Mouse (Mus musculus) liver, embryonic 11.5 days (tissue): ENCODE data around the gene Mcrip2. TPM values are rescaled to one million over a fixed set of nuclear protein-coding genes. Genes with fewer than 3 reads are reported as not detected.

ENCODE experiments used
- ATAC-seq: fragments of 200-750 bp; cut with Nextera tagmentation; replicated peaks from 2 replicates; pipeline ENCODE4 v1.8.0; 2017; ENCODE audit warnings: moderate number of reproducible peaks, mild to moderate bottlenecking, moderate TSS enrichment, moderate library complexity; ENCODE audit not compliant: low FRiP score
- DNase-seq: peaks from one replicate; pipeline ENCODE4 v3.0.0-alpha.2; 2017; ENCODE audit warnings: low spot score
- H3K27ac ChIP-seq: fragments of 300-500 bp; sonication (generic); 2 replicates; pipeline ENCODE4 v1.5.1; 2014; ENCODE audit warnings: mild to moderate bottlenecking, low read depth, low read length, control low read depth
- H3K27me3 ChIP-seq: fragments of 300-500 bp; sonication (generic); replicated peaks from 2 replicates; pipeline ENCODE4 v1.6.1; 2014; ENCODE audit warnings: low read length, mixed read lengths; ENCODE audit not compliant: control insufficient read depth, insufficient read depth
- H3K36me3 ChIP-seq: fragments of 300-500 bp; sonication (generic); 2 replicates; pipeline ENCODE4 v1.6.1; 2014; ENCODE audit warnings: mild to moderate bottlenecking, low read length, moderate library complexity, mixed read lengths; ENCODE audit not compliant: control insufficient read depth, insufficient read depth
- H3K4me1 ChIP-seq: fragments of 300-500 bp; sonication (generic); replicated peaks from 2 replicates; pipeline ENCODE4 v1.6.1; 2014; ENCODE audit warnings: low read length, mixed read lengths; ENCODE audit not compliant: control insufficient read depth, insufficient read depth
- H3K4me2 ChIP-seq: fragments of 300-500 bp; sonication (generic); 2 replicates; pipeline ENCODE4 v1.6.1; 2014; ENCODE audit warnings: mild to moderate bottlenecking, control low read depth, moderate library complexity
- H3K4me3 ChIP-seq: fragments of 300-500 bp; sonication (generic); 2 replicates; pipeline ENCODE4 v1.5.1; 2014; ENCODE audit warnings: low read depth, low read length, control low read depth
- H3K9ac ChIP-seq: fragments of 300-500 bp; sonication (generic); 2 replicates; pipeline ENCODE4 v1.6.1; 2014; ENCODE audit warnings: low read depth, low read length, control low read depth
- H3K9me3 ChIP-seq: fragments of 300-500 bp; sonication (generic); 2 replicates; pipeline ENCODE4 v1.6.1; 2016; ENCODE audit warnings: low read length, inconsistent platforms, mixed read lengths; ENCODE audit not compliant: control insufficient read depth
- WGBS: fragments of 180-500 bp; shearing (Covaris S2); extraction: QIAGEN DNeasy Blood & Tissue Kit; methylation state at CpG from one replicate; pipeline ENCODE4 v1.1.7; 2014; 5-methylcytosine and 5-hydroxymethylcytosine counted together
- polyA plus RNA-seq: library from polyadenylated mRNA; unstranded; fragments of >200 nt; fragmentation: Nextera tagmentation; extraction: Ambion mirVana; gene quantifications from 2 replicates; pipeline ENCODE4 v1.2.1, GENCODE M21; 2014

The Mcrip2 gene
- polyA plus RNA-seq, 1 experiment from 2014 or later: 110 TPM

DNA sequence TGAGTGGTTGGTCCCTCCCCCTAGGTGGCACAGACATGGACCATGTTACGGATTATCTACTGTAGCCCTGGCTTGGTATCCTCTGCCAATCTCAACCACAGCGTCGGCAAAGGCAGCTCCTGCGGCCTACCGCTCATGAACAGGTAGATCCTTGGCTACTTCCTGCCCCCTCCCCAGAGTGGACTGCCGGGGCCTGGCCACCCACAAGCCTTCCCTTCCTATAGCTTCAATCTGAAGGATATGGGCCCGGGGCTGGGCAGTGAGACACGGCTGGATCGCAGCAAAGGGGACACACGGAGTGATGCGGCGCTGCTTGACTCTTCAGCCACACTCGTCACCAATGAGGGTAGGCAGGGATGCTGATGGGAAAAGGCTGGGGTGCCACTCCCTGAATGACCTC lies 41.6 kb downstream of the Mcrip2 start:
- Histone ChIP-seq H3K36me3 (peaks cover 41% of the 10 kb centered on the region), H3K27ac (no peak overlapping the region), H3K4me1 (peaks cover 46% of the 10 kb centered on the region), H3K27me3 (peaks cover under 1% of the 10 kb centered on the region; the same call in 1 of the 2 replicates), H3K9me3 (no peaks in the 10 kb centered on the region), H3K4me2 (no peak overlapping the region), H3K9ac (no peak overlapping the region), H3K4me3 (no peak overlapping the region)
- 94% methylated on average over 13 of the region's 13 CpGs for WGBS
- no peak for DNase-seq
- ATAC-seq: no peak

DNA sequence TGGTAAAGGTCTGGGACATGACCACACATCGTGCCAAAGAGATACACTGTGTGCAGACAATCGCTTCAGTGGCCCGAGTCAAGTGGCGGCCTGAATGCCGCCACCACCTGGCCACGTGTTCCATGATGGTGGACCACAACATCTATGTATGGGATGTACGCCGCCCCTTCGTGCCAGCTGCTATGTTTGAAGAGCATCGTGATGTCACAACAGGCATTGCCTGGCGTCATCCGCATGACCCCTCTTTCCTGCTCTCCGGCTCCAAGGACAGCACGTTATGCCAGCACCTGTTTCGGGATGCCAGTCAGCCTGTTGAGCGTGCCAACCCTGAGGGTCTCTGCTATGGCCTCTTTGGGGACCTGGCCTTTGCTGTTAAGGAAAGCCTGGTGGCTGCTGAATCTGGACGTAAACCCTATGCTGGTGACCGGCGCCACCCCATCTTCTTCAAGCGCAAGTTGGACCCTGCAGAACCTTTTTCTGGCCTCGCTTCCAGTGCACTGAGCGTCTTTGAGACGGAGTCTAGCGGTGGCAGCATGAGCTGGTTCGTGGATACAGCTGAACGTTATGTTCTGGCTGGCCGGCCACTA lies 42.5 kb downstream of the Mcrip2 start:
- Histone ChIP-seq H3K9ac (no peak overlapping the region), H3K4me1 (peaks cover 37% of the 10 kb centered on the region), H3K36me3 (peaks cover 33% of the 10 kb centered on the region), H3K9me3 (no peaks in the 10 kb centered on the region), H3K27me3 (peaks cover 5% of the 10 kb centered on the region; the same call in 1 of the 2 replicates), H3K4me3 (no peak overlapping the region), H3K4me2 (no peak overlapping the region), H3K27ac (no peak overlapping the region)
- DNase-seq (no peak), ATAC-seq (no peak)
- 93% methylated on average over 27 of the region's 27 CpGs for WGBS

DNA sequence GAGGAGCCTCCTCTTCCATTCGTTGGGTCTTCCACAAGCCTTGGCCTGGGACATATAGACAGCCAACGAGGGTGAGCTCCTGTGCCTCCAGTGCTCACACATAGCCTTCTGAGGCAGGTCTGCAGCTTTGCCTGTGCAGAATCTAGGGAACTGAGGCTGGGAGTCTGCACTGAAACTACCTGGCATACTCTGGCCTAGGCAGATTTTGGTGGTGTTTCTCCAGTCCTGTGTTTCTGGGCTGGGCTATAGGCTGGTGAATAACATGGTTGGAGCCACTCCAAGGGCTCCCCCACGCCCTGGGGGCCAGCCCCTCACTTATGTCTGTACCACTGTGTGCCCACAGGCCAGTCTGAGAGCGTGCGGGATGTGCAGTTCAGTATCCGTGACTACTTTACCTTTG lies 43.3 kb downstream of the Mcrip2 start:
- Histone ChIP-seq H3K4me1 (peaks cover 31% of the 10 kb centered on the region), H3K4me2 (peak overlapping the region; percentile 89), H3K9ac (0 out of 2 replicates have a peak overlapping the region, but pooled peaks have one; percentile 18), H3K27ac (peak overlapping the region; percentile 16; the same call in 1 of the 2 replicates), H3K27me3 (peaks cover 10% of the 10 kb centered on the region), H3K9me3 (no peaks in the 10 kb centered on the region), H3K4me3 (peak overlapping the region; percentile 84), H3K36me3 (peaks cover 25% of the 10 kb centered on the region)
- no peak for ATAC-seq
- DNase-seq: no peak
- WGBS: 84% methylated on average over 6 of the region's 6 CpGs

DNA sequence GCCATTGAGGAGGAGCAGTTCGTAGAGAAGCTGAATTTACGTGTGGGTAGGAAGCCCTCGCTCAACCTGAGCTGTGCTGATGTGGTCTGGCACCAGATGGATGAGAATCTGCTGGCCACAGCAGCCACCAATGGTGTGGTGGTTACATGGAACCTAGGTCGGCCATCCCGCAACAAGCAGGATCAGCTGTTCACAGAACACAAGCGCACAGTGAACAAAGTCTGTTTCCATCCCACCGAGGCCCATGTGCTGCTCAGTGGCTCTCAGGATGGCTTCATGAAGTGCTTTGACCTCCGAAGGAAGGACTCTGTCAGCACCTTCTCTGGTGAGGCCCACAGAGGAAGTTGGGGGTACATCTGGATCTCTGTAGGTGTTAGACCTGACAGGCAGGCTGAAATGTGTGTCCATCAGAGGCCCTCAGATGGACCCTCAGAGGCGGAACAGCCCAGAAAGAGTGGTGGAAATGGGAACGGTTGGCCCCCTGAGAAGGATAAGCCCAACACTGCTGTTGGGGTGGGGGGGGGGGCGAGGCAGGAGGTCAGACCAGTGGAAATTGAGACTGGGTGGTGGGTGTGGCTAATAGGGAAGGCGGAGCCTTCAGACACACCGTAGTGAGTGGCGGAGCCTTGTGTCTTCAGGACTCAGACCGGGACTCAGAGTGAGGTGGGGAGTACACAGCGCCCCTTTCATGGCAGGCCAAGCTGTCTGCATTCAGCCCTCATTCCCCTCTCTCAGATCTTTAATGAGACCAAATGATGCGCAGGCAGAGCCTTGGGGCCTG lies 44.0 kb downstream of the Mcrip2 start:
- Histone ChIP-seq H3K27me3 (peaks cover 18% of the 10 kb centered on the region), H3K4me3 (peak overlapping the region; percentile 84), H3K27ac (no peak overlapping the region), H3K4me1 (peaks cover 23% of the 10 kb centered on the region), H3K9ac (peak overlapping the region; percentile 81), H3K9me3 (no peaks in the 10 kb centered on the region), H3K4me2 (peak overlapping the region; percentile 89), H3K36me3 (peaks cover 20% of the 10 kb centered on the region)
- DNase-seq (no peak), ATAC-seq (no peak; the same call in 1 of the 2 replicates)
- WGBS: 56% methylated on average over 17 of the region's 17 CpGs

DNA sequence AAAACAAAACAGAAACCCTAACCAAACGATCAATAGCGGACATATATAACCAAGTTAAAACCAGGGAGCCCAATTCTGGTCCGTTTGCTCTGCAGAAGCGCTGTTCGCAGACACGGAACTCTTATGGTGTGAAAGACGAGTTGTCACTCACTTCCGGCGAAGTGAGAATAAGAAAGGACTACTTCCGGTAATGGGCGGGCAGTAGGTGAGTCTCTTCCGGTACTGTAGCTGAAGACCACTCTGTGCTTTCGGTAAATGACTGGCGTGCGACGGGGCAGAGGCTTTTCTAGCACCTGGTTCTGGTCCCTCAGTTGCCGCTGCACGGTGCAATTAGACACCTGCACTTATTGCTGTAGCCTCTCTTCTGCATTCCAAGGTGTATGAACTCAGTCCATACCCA lies 45.1 kb downstream of the Mcrip2 start, which contains the start of gene Wdr24:
TSS of gene Wdr24 (plus strand) at position 176 of the 400 bp plus-strand sequence.
- under 1% methylated on average over 18 of the region's 18 CpGs for WGBS
- ATAC-seq (peak; percentile 76), DNase-seq (peak; percentile 70)
- Histone ChIP-seq H3K9me3 (no peaks in the 10 kb centered on the region), H3K27ac (peak within 1 kb of the TSS; percentile 57; the same call in 1 of the 2 replicates), H3K36me3 (peaks cover 20% of the 10 kb centered on the region), H3K4me3 (peak within 1 kb of the TSS; percentile 84), H3K9ac (peak within 1 kb of the TSS; percentile 81), H3K4me2 (peak within 1 kb of the TSS; percentile 89), H3K4me1 (peaks cover 21% of the 10 kb centered on the region), H3K27me3 (peaks cover 29% of the 10 kb centered on the region)

DNA sequence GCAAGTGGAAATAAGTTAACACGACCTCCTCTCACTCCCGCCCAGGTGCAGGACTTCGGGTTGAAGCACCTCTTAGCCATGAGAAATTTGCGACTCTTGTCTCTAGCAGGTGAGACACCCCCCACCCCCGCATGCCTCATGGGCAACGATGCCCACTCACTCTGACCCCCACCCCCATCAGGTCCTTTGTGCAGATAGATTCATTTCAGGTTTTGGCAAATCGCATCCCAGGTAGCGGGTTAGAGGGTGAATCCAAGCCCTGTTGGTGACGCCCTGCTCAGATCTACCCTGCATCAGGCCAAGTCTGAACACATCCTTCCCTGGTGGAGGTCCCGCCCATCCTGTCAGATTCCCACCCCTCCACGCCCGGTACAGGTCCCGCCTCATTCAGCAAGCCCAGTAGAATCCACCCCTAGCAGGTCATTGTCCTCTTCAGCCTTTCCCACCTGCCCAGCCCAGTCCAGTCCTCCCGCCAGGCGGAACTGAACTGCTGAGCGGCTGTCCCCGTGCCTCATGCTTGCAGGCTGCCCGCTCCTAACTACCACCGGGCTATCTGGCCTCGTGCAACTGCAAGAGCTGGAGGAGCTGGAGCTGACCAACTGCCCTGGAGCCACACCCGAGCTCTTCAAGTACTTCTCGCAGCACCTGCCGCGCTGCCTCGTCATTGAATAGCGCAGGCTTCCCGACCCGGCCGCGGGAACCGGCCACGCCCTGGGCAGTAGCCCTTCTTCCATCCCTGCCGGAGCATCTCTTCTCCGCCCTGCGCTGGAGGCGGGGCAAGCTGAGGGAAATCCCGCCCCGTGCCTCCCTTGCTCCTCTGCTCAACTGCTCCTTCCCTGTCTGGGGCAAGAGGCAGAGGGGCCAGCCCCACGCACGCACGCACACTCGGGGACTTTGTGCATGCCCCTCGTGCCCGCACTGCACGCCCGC lies 49.4 kb downstream of the Mcrip2 start:
- no peak overlapping the region for H3K9ac ChIP-seq
- peaks cover 2% of the 10 kb centered on the region for H3K4me1 ChIP-seq
- H3K36me3 ChIP-seq: no peaks in the 10 kb centered on the region
- peak overlapping the region; percentile 14 for H3K4me3 ChIP-seq
- WGBS: 8% methylated on average over 46 of the region's 46 CpGs
- H3K4me2 ChIP-seq: peak overlapping the region; percentile 37
- no peak overlapping the region for H3K27ac ChIP-seq
- DNase-seq (no peak), ATAC-seq (no peak)
- no peaks in the 10 kb centered on the region for H3K9me3 ChIP-seq
- H3K27me3 ChIP-seq: peaks cover 63% of the 10 kb centered on the region

DNA sequence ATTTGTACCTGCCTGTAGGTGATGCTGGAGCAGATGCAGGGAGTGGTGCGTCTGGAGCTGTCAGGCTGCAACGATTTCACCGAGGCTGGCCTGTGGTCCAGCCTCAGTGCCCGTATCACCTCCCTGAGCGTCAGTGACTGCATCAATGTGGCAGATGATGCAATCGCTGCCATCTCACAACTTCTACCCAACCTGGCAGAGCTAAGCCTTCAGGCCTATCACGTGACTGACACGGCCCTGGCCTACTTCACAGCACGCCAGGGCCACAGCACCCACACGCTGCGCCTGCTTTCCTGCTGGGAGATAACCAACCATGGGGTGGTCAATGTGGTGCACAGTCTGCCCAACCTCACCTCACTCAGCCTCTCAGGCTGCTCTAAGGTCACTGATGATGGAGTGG lies 50.9 kb downstream of the Mcrip2 start:
- H3K27me3 ChIP-seq: peaks cover 76% of the 10 kb centered on the region
- no peak overlapping the region for H3K9ac ChIP-seq
- WGBS: 75% methylated on average over 11 of the region's 11 CpGs
- H3K36me3 ChIP-seq: no peaks in the 10 kb centered on the region
- no peak overlapping the region for H3K4me3 ChIP-seq
- no peaks in the 10 kb centered on the region for H3K4me1 ChIP-seq
- ATAC-seq (no peak), DNase-seq (no peak)
- H3K9me3 ChIP-seq: no peaks in the 10 kb centered on the region
- no peak overlapping the region for H3K27ac ChIP-seq
- no peak overlapping the region for H3K4me2 ChIP-seq
